Mouse (Mus musculus) megakaryocyte, adult 5-6 weeks (primary cell): ENCODE data around the gene Gm49027. TPM values are rescaled to one million over a fixed set of nuclear protein-coding genes. Genes with fewer than 3 reads are reported as not detected.
"Not testable (repeated sequence)": the region's sequence is repeated elsewhere in the genome, so short reads cannot be mapped to it uniquely, and the experiment has no call there.

ENCODE experiments used
- ATAC-seq: 2 replicates; pipeline ENCODE4 v1.8.0; 2016; ENCODE audit warnings: mild to moderate bottlenecking, inconsistent platforms; ENCODE audit not compliant: poor library complexity, severe bottlenecking
- total RNA-seq, 2 experiments: library from RNA; stranded (forward) in 1 of 2; stranded (reverse) in 1 of 2; fragments of 153-499, 151-499 nt in 1 of 2; fragments of 221-1000, 200-1000 nt in 1 of 2; gene quantifications; 2 replicates each; pipeline versions ENCODE4 v1.2.3 to v1.2.4; 2015 to 2017

Gene Gm49027
- total RNA-seq (2015): 0.09 TPM in 1 of 2 replicates, not detected in the other
- not detected in 2 replicates for total RNA-seq (2017)

GRCm38 (mm10) chr5:123525281-123525680 is at the start of gene Gm49027:
Gene Gm49027, minus strand, starts transcription at chr5:123525488.
- ATAC-seq: no peak

DNA sequence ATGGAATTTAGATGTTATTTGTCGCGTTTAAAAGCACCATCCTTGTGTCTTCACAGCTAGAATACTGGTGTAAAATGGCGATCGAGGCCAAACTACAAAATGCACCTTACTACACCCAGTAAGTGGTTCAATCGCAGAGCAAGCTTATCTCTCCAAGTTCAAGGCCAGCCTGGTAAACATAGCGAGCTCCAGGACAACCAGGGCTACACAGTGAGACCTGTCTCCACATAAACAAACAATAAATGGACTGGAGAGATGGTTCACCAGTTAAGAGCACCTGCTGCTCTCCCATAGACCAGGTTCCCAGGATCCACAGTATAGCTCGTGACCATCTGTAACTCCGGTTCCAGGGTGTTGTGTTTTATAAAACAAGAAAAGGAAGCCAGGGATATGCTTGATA is 48.1 kb upstream of the Gm49027 start:
- ATAC-seq: no peak

DNA sequence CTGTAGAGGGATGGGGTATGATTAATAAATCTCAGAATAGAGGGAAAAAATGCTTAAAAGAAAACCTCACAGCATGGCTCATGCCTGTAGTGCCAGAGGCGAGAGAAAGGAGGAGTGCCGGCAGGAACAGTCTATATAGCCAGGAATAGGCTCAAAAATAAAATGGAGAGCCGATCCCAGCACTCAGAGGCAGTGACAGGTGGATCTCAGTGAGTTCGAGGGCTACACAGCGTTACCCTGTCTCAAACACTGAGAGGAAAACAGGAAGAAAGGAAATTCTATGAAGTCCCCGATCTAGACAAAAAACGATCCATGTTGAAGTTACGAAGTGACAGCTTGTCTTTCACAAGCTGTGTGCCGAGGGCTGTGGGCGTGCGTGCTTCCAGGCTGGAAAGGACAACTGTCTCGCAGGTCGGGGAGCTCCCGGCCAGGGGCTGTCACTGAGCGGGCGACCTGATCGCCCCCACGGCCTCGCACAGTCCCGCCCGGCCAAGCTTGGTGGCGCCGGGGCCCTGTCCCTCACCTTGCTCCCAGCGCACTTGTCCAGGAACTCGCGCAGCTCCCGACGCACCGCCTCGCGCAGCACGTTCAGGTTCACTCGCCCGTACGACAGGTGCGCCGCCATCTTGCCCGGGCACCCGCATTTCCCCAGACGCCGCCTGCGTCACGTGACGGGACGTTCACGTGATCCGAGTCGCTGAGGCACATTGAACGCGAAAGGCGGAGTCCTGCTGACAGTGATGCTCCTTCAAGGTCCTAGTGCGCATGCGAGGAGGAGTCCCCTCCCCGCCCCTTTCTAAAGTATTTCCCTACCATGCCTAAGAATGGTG is 47.3 kb upstream of the Gm49027 start, which contains the start of gene Vps33a:
Gene Vps33a (minus strand): TSS at position 682 of the 830 bp plus-strand sequence.
- peak; percentile 99 for ATAC-seq

- ATAC-seq: no peak
Observed at GRCm38 (mm10) chr5:123561128-123561527, 35.8 kb upstream of the Gm49027 start.

DNA sequence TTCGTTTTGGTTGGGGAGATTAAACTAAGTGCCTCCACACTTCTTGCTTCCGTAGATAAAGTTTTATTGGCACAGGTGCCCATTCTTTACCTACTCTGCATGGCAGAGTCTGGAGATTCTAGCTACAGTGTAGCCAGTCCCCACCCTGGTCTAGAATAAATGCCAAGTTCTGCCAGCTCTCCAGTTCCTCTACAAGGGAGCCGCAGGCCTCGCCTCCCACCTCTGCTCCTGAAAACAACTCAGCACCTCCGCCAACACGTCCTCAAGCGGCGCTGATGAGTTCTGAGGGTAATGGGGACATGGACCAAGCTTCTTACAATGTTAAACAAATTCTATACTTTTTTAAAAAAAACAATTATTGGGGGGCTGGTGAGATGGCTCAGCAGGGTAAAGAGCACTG is 34.3 kb upstream of the Gm49027 start:
- no peak for ATAC-seq

DNA sequence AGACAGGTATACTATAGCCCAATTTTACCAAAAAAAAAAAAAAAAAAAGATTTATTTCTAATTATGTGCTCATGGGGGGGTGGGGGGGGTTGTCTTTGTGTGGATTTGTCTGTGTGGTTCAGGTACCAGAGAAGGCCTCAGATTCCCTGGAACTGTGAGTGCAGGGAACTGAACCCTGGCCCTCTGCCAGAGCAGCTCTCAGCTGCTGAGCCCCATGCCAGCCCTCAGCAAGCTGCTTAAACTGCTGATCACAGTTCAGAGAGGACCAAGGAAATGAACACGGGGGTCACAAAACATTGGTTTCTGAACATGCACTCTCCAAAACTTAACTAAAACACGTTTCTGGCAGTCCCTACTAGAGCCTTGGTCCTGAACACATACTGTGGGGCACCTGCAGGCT is 31.2 kb upstream of the Gm49027 start:
- ATAC-seq: no peak

DNA sequence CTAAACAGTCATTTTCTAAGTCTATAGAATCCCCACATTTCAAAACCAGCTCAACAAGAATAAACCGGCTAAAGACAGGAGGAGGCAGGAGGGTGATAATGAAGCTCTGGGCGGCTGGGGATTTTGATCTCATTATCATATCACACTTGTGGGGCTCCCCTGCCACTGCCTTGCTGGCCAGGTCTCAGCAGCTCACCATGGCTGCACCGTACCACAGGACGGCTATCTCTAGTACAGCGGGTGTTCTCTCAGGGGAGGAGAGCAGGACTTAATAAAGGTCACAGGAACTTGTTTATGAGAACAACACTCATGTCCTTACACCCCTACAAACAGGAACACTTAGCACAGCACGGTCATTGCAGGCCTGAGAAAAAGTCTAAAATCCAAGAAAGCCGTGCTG is 30.4 kb upstream of the Gm49027 start:
- no peak for ATAC-seq

- ATAC-seq: no peak
Observed at GRCm38 (mm10) chr5:123533801-123534200, 8.5 kb upstream of the Gm49027 start.

DNA sequence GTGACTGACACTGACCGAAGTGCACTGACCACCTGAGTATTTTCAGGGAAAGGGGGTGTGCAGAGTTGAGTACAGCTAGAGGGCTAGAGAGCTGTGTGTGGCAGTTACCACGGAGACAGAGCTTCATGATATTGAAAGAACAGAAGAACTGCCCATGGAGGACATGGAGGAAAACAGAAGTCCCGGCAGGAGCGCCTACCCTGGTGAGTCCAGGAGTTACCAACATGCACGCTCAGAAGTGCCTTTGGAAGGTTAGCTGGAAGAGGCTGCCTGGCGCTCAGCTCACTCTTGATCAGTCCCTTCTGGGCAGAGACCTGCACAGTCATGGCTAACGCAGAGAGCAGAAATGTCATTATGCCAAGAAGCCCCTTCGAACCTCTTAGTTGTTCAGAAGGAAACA is 4.8 kb upstream of the Gm49027 start:
- ATAC-seq: no peak

GRCm38 (mm10) chr5:123528641-123529040 is 3.4 kb upstream of the Gm49027 start:
- no peak for ATAC-seq

- ATAC-seq: no peak
Observed at GRCm38 (mm10) chr5:123525916-123526495, 718 bp upstream of the Gm49027 start.

DNA sequence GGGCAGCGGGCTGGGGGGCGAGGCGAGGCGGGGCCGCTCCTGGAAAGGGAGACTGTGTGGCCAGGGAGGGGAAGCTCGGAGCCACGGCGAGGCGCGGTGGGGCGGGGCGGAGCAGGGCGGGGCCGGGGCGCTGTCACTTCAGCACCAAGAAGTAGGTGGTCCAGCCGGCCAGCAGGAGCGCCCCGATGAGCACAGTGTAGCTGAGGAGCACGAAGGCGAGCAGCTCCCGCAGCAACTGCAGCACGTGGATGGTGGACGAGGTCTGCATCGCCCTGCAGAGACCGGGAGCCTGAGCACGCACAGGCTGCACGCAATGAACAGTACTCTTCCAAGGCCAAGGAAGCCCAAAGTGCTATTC is 916 bp downstream of the Gm49027 start:
- peak; percentile 70 for ATAC-seq

GRCm38 (mm10) chr5:123523692-123524392 is 1.4 kb downstream of the Gm49027 start, which contains the start of gene Diablo:
Gene Diablo, minus strand, starts transcription at chr5:123524176.
- ATAC-seq: peak; percentile 99

DNA sequence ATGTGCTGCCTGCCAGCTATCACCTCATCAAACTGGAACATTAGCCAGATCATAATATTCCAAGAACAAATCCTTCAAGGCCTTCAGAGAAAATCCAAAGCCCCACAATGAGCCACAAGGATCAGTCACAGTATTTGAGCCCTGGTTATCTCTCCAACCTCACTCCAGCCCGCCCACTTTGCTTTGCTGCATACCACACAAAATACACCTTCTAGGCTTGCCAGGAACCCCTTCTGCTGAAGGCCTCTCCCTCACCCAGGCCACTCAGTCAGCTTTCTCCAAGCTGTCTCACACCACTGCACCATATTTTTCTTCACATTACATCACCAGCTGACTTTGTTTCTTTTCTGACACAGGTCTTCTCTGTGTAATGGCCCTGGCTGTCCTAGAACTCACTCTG is 3.1 kb downstream of the Gm49027 start:
- ATAC-seq: no peak

GRCm38 (mm10) chr5:123521621-123522020 is 3.7 kb downstream of the Gm49027 start:
- ATAC-seq: no peak

- ATAC-seq: no peak
Observed at GRCm38 (mm10) chr5:123520666-123521065, 4.6 kb downstream of the Gm49027 start.

GRCm38 (mm10) chr5:123514871-123515270 is 10.4 kb downstream of the Gm49027 start:
- no peak for ATAC-seq

- no peak for ATAC-seq
Observed at GRCm38 (mm10) chr5:123512102-123512501, 13.2 kb downstream of the Gm49027 start.

DNA sequence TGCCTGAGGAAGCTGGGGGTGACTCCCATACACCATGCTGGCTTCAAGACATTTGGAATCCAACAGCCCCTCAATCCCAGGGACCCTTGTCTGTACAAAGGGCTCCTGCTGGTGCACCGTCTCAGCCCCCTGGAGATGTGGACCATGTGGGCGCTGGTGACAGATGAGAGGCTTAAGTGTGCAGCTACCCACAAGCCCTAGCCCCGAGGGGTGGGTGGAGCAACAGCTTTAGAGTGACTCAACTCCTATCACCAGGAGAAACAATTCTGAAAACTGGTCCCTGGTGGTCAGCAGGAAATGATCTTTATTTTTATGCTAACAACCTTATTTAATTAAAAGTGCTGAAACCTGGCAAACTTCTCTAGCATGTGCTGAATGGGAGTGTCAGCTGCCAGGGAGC is 13.9 kb downstream of the Gm49027 start:
- ATAC-seq: not testable (repeated sequence)

- ATAC-seq: no peak
Observed at GRCm38 (mm10) chr5:123510160-123510559, 15.1 kb downstream of the Gm49027 start, which contains the start of gene B3gnt4. Gene B3gnt4, plus strand, starts transcription at chr5:123510460.

- no peak for ATAC-seq
Observed at GRCm38 (mm10) chr5:123508921-123509320, 16.4 kb downstream of the Gm49027 start.
